Mouse (Mus musculus) cerebellum, adult 2 months (tissue): Measurements from ENCODE around the gene Zbed6. TPM values are rescaled to one million over a fixed set of nuclear protein-coding genes. Genes with fewer than 3 reads are reported as not detected.
"Not testable (repeated sequence)": the region's sequence is repeated elsewhere in the genome, so short reads cannot be mapped to it uniquely, and the experiment has no call there.

Experiments
- DNase-seq, 2 experiments: peaks; one replicate each; pipeline ENCODE4 v3.0.0; 2021
- H3K27ac ChIP-seq: fragments of 200-500 bp; 2 replicates; pipeline ENCODE4 v1.5.1; 2012; ENCODE audit warnings: low read length, control low read depth, inconsistent platforms; ENCODE audit not compliant: insufficient read depth
- H3K27me3 ChIP-seq: fragments of 200-500 bp; 2 replicates; pipeline ENCODE4 v1.6.1; 2012; ENCODE audit warnings: inconsistent platforms, mild to moderate bottlenecking, low read length, moderate library complexity; ENCODE audit not compliant: control insufficient read depth, insufficient read depth
- H3K4me1 ChIP-seq: fragments of 200-500 bp; 2 replicates; pipeline ENCODE4 v1.6.1; 2011; ENCODE audit warnings: low read length; ENCODE audit not compliant: control insufficient read depth, insufficient read depth
- H3K4me3 ChIP-seq: fragments of 200-500 bp; replicated peaks from 2 replicates; pipeline ENCODE3; 2011; ENCODE audit warnings: mild to moderate bottlenecking, low read depth, low read length, control low read depth; ENCODE audit not compliant: insufficient read depth
- CTCF ChIP-seq: fragments of 200-500 bp; IDR thresholded peaks from 2 replicates; pipeline ENCODE4 v1.5.1; 2011; ENCODE audit warnings: low read depth, mild to moderate bottlenecking, control low read depth, low read length, moderate library complexity, borderline replicate concordance; ENCODE audit not compliant: insufficient read depth
- POLR2A ChIP-seq: fragments of 200-500 bp; IDR thresholded peaks from 2 replicates; pipeline ENCODE4 v1.6.1; 2011; ENCODE audit warnings: low read length, control low read depth, borderline replicate concordance; ENCODE audit not compliant: insufficient read depth
- WGBS: fragments of 180-500 bp; shearing (Covaris S2); methylation state at CpG from one replicate; pipeline ENCODE4 v1.1.7; 2018; 5-methylcytosine and 5-hydroxymethylcytosine counted together
- polyA plus RNA-seq: library from polyadenylated mRNA; depleted of rRNA; stranded (reverse); fragments of >200 nt; gene quantifications from 2 replicates; pipeline ENCODE4 v1.2.3, GENCODE M21; 2012; rRNA removed

The Zbed6 gene
- polyA plus RNA-seq: 5.5 and 6.2 TPM in 2 replicates

- peak within 1 kb of the TSS; percentile 95 for H3K4me3 ChIP-seq
- peak; percentile 30 to 63 for DNase-seq
- TF ChIP-seq CTCF (no peak), POLR2A (no peak)
- peaks cover 7% of the 10 kb centered on the region; the same call in 1 of the 2 replicates for H3K4me1 ChIP-seq
- H3K27me3 ChIP-seq: no peaks in the 10 kb centered on the region
- WGBS: 1% methylated on average over 41 of the region's 41 CpGs
- peak within 1 kb of the TSS; percentile 67; the same call in 1 of the 2 replicates for H3K27ac ChIP-seq
These were observed at the start of gene Zbed6 for GRCm38 (mm10) chr1:133660466-133661202. Gene Zbed6, minus strand, starts transcription at chr1:133660885.

GRCm38 (mm10) chr1:133709292-133709691 is 48.6 kb upstream of the Zbed6 start:
- Histone ChIP-seq H3K27ac (no peak overlapping the region), H3K4me3 (no peak overlapping the region), H3K4me1 (no peaks in the 10 kb centered on the region), H3K27me3 (no peaks in the 10 kb centered on the region)
- no peak for DNase-seq
- no peak for TF ChIP-seq CTCF
- no peak for TF ChIP-seq POLR2A
- WGBS: 51% methylated on average over 3 of the region's 3 CpGs

GRCm38 (mm10) chr1:133701824-133702223 is 41.1 kb upstream of the Zbed6 start:
- TF ChIP-seq CTCF: peak; percentile 29; the same call in 1 of the 2 replicates
- 42% methylated on average over 1 of the region's 2 CpGs for WGBS
- H3K4me1 ChIP-seq, H3K27me3 ChIP-seq, DNase-seq, H3K27ac ChIP-seq, H3K4me3 ChIP-seq: not testable (repeated sequence)

- TF ChIP-seq POLR2A (no peak), CTCF (no peak)
- Histone ChIP-seq H3K27me3 (no peaks in the 10 kb centered on the region), H3K4me3 (no peak overlapping the region), H3K4me1 (no peaks in the 10 kb centered on the region), H3K27ac (no peak overlapping the region)
- DNase-seq: no peak
- WGBS: 91% methylated on average over 12 of the region's 12 CpGs
These were observed 37.4 kb upstream of the Zbed6 start for GRCm38 (mm10) chr1:133697935-133698620.

GRCm38 (mm10) chr1:133695901-133696300 is 35.2 kb upstream of the Zbed6 start:
- Histone ChIP-seq H3K4me3 (no peak overlapping the region), H3K4me1 (no peaks in the 10 kb centered on the region), H3K27ac (no peak overlapping the region), H3K27me3 (no peaks in the 10 kb centered on the region)
- DNase-seq: peak in 1 of 2 experiments; percentile 12
- TF ChIP-seq POLR2A (no peak), CTCF (no peak)
- WGBS: 16% methylated on average over 7 of the region's 7 CpGs

GRCm38 (mm10) chr1:133694876-133695275 is 34.2 kb upstream of the Zbed6 start:
- 90% methylated on average over 1 of the region's 1 CpGs for WGBS
- Histone ChIP-seq H3K27me3 (no peaks in the 10 kb centered on the region), H3K4me3 (no peak overlapping the region), H3K27ac (no peak overlapping the region), H3K4me1 (no peaks in the 10 kb centered on the region)
- no peak for DNase-seq
- TF ChIP-seq POLR2A (no peak), CTCF (no peak)

GRCm38 (mm10) chr1:133694301-133694700 is 33.6 kb upstream of the Zbed6 start:
- WGBS: 19% methylated on average over 1 of the region's 1 CpGs
- no peaks in the 10 kb centered on the region for H3K4me1 ChIP-seq
- no peak for DNase-seq
- no peaks in the 10 kb centered on the region for H3K27me3 ChIP-seq
- H3K27ac ChIP-seq: no peak overlapping the region
- no peak overlapping the region for H3K4me3 ChIP-seq
- TF ChIP-seq CTCF (no peak), POLR2A (no peak)
